Mouse (Mus musculus): ENCODE results near the gene 4930563M21Rik. TPM values are rescaled to one million over a fixed set of nuclear protein-coding genes. Genes with fewer than 3 reads are reported as not detected.
"Not testable (repeated sequence)": the region's sequence is repeated elsewhere in the genome, so short reads cannot be mapped to it uniquely, and the experiment has no call there.

4930563M21Rik gene
- polyA plus RNA-seq (2012; rRNA removed) = not detected in 2 replicates

GRCm38 (mm10) chr9:56010450-56010849 lies at the start of gene 4930563M21Rik:
Gene 4930563M21Rik, minus strand, starts transcription at chr9:56010550.
- no peaks in the 10 kb centered on the region for H3K4me1 ChIP-seq (ENCODE audit: control insufficient read depth, insufficient read depth, low read length)
- no peak within 1 kb of the TSS for H3K4me3 ChIP-seq (ENCODE audit: insufficient read depth, low read length)
- no peak within 1 kb of the TSS for H3K27ac ChIP-seq (ENCODE audit: insufficient read depth, low read length)
- TF ChIP-seq POLR2A (IDR thresholded peaks at IDR 0.05; ENCODE audit: extremely low read depth, insufficient read depth, low read length) (no peak), CTCF (IDR thresholded peaks at IDR 0.05; ENCODE audit: extremely low read depth, insufficient read depth, low read length) (no peak)

GRCm38 (mm10) chr9:56056147-56056546 lies 45.8 kb upstream of the 4930563M21Rik start:
- H3K4me3 ChIP-seq (ENCODE audit: insufficient read depth, low read length) = no peak overlapping the region
- TF ChIP-seq CTCF (IDR thresholded peaks at IDR 0.05; ENCODE audit: extremely low read depth, insufficient read depth, low read length) (no peak), POLR2A (IDR thresholded peaks at IDR 0.05; ENCODE audit: extremely low read depth, insufficient read depth, low read length) (no peak)
- no peak overlapping the region for H3K27ac ChIP-seq (ENCODE audit: insufficient read depth, low read length)
- no peaks in the 10 kb centered on the region; the same call in 1 of the 2 replicates for H3K4me1 ChIP-seq (ENCODE audit: control insufficient read depth, insufficient read depth, low read length)

DNA sequence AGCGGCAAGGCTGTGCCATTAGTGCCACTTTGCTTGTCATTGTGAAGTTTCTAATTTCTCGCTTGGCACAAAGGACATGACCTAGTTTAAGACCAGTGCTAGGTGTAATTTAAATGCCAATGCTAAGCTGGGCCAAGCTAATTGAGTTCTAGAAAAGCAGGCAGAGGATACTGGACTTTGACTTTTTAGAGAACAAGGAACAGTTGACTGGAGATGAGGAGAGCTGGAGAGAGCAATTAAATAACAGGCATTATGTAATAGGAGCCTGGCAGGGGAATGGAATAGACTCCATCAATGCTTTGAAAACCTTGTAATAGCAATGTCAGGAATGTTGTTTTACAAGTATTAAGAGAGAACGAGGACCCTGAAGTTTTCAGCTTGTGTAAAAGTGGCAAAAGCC lies 43.4 kb upstream of the 4930563M21Rik start:
- H3K27ac ChIP-seq (ENCODE audit: insufficient read depth, low read length) = no peak overlapping the region
- no peaks in the 10 kb centered on the region; the same call in 1 of the 2 replicates for H3K4me1 ChIP-seq (ENCODE audit: control insufficient read depth, insufficient read depth, low read length)
- H3K4me3 ChIP-seq (ENCODE audit: insufficient read depth, low read length) = no peak overlapping the region
- no peak for TF ChIP-seq CTCF (IDR thresholded peaks at IDR 0.05; ENCODE audit: extremely low read depth, insufficient read depth, low read length)
- TF ChIP-seq POLR2A (IDR thresholded peaks at IDR 0.05; ENCODE audit: extremely low read depth, insufficient read depth, low read length) = no peak

DNA sequence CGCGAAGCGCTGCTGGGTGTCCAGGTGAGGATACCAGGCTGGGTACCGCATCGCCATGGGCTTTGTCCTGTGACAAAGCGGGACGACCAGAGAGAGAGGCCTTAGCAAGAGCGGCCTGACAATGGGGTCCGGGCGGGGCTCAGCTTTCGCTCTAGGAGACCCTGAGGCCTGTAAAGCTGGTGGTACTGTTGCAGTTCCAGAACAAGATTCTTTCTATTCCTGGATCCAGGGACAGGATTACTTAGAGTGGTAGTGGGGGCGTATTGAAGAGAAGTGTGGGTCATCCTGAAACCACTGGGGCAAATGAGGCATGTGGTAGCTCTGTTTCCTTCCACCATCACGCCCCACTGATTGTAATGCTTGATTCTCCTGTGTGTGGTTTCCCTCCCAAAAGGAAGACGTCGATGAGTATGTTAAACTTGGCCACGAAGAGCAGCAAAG lies 31.9 kb upstream of the 4930563M21Rik start:
- H3K27ac ChIP-seq (ENCODE audit: insufficient read depth, low read length) = peak overlapping the region; percentile 91
- no peak for TF ChIP-seq CTCF (IDR thresholded peaks at IDR 0.05; ENCODE audit: extremely low read depth, insufficient read depth, low read length)
- no peak for TF ChIP-seq POLR2A (IDR thresholded peaks at IDR 0.05; ENCODE audit: extremely low read depth, insufficient read depth, low read length)
- H3K4me1 ChIP-seq (ENCODE audit: control insufficient read depth, insufficient read depth, low read length) = peaks cover 4% of the 10 kb centered on the region
- H3K4me3 ChIP-seq (ENCODE audit: insufficient read depth, low read length) = peak overlapping the region; percentile 88

DNA sequence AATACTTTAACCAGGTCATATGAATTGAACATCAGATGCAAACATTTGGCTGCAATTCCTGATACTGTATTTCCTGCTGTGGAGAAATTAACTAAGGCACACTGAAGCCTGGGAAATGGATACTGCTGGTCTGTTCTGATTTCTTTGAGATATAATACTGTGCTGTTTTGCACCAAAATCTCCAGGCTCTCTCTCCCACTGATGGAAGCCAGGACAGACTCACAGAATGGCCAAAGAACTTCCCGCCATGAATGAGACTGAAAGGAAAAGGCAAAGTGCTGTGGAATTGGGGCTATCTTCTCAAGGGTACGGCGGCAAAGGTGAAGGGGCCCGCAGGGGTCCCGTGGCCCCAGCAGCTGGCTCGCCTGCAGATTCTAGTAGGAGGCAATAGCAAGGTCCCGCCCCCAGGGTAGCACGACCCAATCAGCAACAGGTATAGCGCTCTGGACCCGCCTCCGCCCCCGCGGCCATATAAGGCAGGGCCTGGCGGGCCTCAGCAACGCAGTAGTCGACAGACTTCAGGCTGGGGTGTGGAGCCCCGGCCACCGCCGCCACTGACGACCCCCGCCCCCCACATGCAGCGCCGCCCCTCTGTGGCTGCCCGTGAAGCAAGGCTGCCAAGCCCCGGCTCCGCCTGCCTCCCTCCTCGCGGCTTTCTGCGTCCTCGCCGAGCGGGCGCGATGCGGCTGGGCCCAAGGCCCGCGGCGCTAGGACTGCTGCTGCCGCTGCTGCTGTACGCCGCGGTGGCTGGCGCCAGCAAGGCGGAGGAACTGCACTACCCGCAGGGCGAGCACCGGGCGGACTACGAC lies 31.2 kb upstream of the 4930563M21Rik start, which contains the start of gene Rcn2:
Gene Rcn2, plus strand, starts transcription at position 474 of the 809 bp plus-strand sequence.
- TF ChIP-seq CTCF (IDR thresholded peaks at IDR 0.05; ENCODE audit: extremely low read depth, insufficient read depth, low read length) = no peak
- peak; percentile 83 for TF ChIP-seq POLR2A (IDR thresholded peaks at IDR 0.05; ENCODE audit: extremely low read depth, insufficient read depth, low read length)
- Histone ChIP-seq H3K4me3 (ENCODE audit: insufficient read depth, low read length) (peak within 1 kb of the TSS; percentile 88), H3K4me1 (ENCODE audit: control insufficient read depth, insufficient read depth, low read length) (peaks cover 4% of the 10 kb centered on the region)

DNA sequence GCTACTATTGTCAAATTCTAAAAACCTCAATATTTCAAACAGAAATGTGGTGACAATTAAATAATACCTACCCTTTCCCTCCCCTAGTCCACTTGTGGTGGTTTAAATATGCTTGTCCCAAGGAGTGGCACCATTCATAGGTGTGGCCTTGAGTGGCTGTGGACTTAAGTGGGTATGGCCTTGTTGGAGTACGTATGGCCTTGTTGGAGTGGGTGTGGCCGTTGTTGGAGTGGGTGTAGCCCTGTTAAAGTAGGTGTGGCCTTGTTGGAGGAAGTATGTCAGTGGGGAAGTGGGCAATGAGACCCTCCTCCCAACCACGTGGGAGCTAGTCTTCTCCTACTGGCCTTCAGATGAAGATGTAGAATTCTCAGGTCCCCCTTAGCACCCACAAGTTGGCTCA lies 21.9 kb upstream of the 4930563M21Rik start:
- TF ChIP-seq POLR2A (IDR thresholded peaks at IDR 0.05; ENCODE audit: extremely low read depth, insufficient read depth, low read length) = no peak
- TF ChIP-seq CTCF (IDR thresholded peaks at IDR 0.05; ENCODE audit: extremely low read depth, insufficient read depth, low read length) = no peak
- H3K27ac ChIP-seq (ENCODE audit: insufficient read depth, low read length) = no peak overlapping the region
- no peak overlapping the region for H3K4me3 ChIP-seq (ENCODE audit: insufficient read depth, low read length)
- H3K4me1 ChIP-seq (ENCODE audit: control insufficient read depth, insufficient read depth, low read length) = no peaks in the 10 kb centered on the region

More for the DNA sequence above, 31.2 kb upstream of the 4930563M21Rik start, which contains the start of gene Rcn2:
- H3K27ac ChIP-seq (ENCODE audit: insufficient read depth, low read length) = peak within 1 kb of the TSS; percentile 91

DNA sequence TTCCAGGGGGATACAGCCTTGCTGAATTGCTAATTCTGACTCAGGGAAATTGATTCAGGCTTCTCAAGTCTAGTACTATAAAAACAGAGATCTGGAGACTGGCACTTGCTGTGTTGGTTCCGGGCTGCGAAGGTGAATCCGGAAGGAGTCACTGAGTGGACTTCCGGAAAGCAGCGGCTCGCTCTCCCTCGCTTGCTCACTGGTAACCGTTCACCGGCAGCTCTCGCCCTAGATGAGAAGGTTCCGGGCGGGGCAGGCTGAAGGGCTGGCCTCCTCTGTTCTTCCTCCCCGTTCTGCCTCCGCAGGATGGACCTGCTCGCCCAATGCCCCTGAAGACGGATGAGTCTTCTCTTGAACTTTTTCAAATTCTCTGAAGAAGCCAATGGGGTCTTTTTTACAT lies 16.9 kb upstream of the 4930563M21Rik start:
- TF ChIP-seq POLR2A (IDR thresholded peaks at IDR 0.05; ENCODE audit: extremely low read depth, insufficient read depth, low read length) = no peak
- no peak for TF ChIP-seq CTCF (IDR thresholded peaks at IDR 0.05; ENCODE audit: extremely low read depth, insufficient read depth, low read length)
- no peak overlapping the region for H3K27ac ChIP-seq (ENCODE audit: insufficient read depth, low read length)
- no peak overlapping the region for H3K4me3 ChIP-seq (ENCODE audit: insufficient read depth, low read length)
- no peaks in the 10 kb centered on the region for H3K4me1 ChIP-seq (ENCODE audit: control insufficient read depth, insufficient read depth, low read length)

- Histone ChIP-seq H3K4me1 (ENCODE audit: control insufficient read depth, insufficient read depth, low read length) (no peaks in the 10 kb centered on the region), H3K27ac (ENCODE audit: insufficient read depth, low read length) (no peak overlapping the region), H3K4me3 (ENCODE audit: insufficient read depth, low read length) (no peak overlapping the region)
- TF ChIP-seq CTCF (IDR thresholded peaks at IDR 0.05; ENCODE audit: extremely low read depth, insufficient read depth, low read length) (no peak), POLR2A (IDR thresholded peaks at IDR 0.05; ENCODE audit: extremely low read depth, insufficient read depth, low read length) (no peak)
Observed at GRCm38 (mm10) chr9:56024772-56025171, 14.4 kb upstream of the 4930563M21Rik start.

DNA sequence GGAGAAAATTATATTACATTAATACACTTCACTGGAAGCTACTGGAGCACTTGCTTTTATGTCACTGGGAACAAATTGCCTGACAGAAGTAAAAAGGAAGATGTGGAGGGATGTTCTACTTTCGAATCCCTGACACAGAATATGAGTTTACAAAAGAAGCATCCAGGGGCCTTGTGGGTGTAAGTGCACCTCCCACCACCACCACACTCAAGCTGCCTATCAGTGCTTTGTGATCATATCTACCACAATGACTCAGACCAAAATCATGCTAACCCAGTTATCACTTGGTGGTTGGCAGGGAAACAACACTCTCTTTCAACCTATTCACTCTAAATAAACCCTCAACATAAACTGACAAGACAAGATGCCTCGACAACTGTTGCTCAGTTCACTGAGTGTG lies 5.7 kb downstream of the 4930563M21Rik start:
- not testable (repeated sequence) for H3K4me3 ChIP-seq (ENCODE audit: insufficient read depth, low read length); H3K27ac ChIP-seq (ENCODE audit: insufficient read depth, low read length)

GRCm38 (mm10) chr9:55946819-55947218 lies 63.5 kb downstream of the 4930563M21Rik start:
- no peaks in the 10 kb centered on the region for H3K4me1 ChIP-seq (ENCODE audit: control insufficient read depth, insufficient read depth, low read length)
- H3K4me3 ChIP-seq (ENCODE audit: insufficient read depth, low read length) = no peak overlapping the region
- TF ChIP-seq CTCF (IDR thresholded peaks at IDR 0.05; ENCODE audit: extremely low read depth, insufficient read depth, low read length) (peak; percentile 35; the same call in 1 of the 2 replicates), POLR2A (IDR thresholded peaks at IDR 0.05; ENCODE audit: extremely low read depth, insufficient read depth, low read length) (no peak)
- H3K27ac ChIP-seq (ENCODE audit: insufficient read depth, low read length) = no peak overlapping the region

More for the DNA sequence above, 5.7 kb downstream of the 4930563M21Rik start:
- not testable (repeated sequence) for H3K4me1 ChIP-seq (ENCODE audit: control insufficient read depth, insufficient read depth, low read length)
